Mouse (Mus musculus) forebrain, embryonic 11.5 days (tissue): ENCODE data around the gene Capn9. TPM values are rescaled to one million over a fixed set of nuclear protein-coding genes. Genes with fewer than 3 reads are reported as not detected.

Experiments used
- ATAC-seq: fragments of 200-750 bp; cut with Nextera tagmentation; replicated peaks from 2 replicates; pipeline ENCODE4 v1.8.0; 2017; ENCODE audit warnings: moderate TSS enrichment; ENCODE audit not compliant: low FRiP score
- DNase-seq: peaks from one replicate; pipeline ENCODE4 v3.0.0-alpha.2; 2017; ENCODE audit warnings: low spot score
- H3K27ac ChIP-seq: fragments of 300-500 bp; sonication (generic); 2 replicates; pipeline ENCODE4 v1.5.1; 2014; ENCODE audit warnings: low read depth, low read length
- H3K27me3 ChIP-seq: fragments of 300-500 bp; sonication (generic); 2 replicates; pipeline ENCODE4 v1.6.1; 2014; ENCODE audit warnings: mild to moderate bottlenecking, low read length, mixed read lengths; ENCODE audit not compliant: control insufficient read depth, insufficient read depth
- H3K36me3 ChIP-seq: fragments of 300-500 bp; sonication (generic); 2 replicates; pipeline ENCODE4 v1.6.1; 2014; ENCODE audit warnings: mild to moderate bottlenecking, low read length, moderate library complexity, mixed read lengths; ENCODE audit not compliant: control insufficient read depth, insufficient read depth
- H3K4me1 ChIP-seq: fragments of 300-500 bp; sonication (generic); replicated peaks from 2 replicates; pipeline ENCODE4 v1.6.1; 2014; ENCODE audit warnings: low read length, mixed read lengths; ENCODE audit not compliant: control insufficient read depth, insufficient read depth
- H3K4me2 ChIP-seq: fragments of 300-500 bp; sonication (generic); 2 replicates; pipeline ENCODE4 v1.6.1; 2014; ENCODE audit warnings: low read depth, mild to moderate bottlenecking, low read length, moderate library complexity, mixed read lengths; ENCODE audit not compliant: severe bottlenecking
- H3K4me3 ChIP-seq: fragments of 300-500 bp; sonication (generic); 2 replicates; pipeline ENCODE4 v1.5.1; 2014; ENCODE audit warnings: low read depth, low read length
- H3K9ac ChIP-seq: fragments of 300-500 bp; sonication (generic); 2 replicates; pipeline ENCODE4 v1.6.1; 2014; ENCODE audit warnings: low read length
- H3K9me3 ChIP-seq: fragments of 300-500 bp; sonication (generic); 2 replicates; pipeline ENCODE4 v1.6.1; 2016; ENCODE audit warnings: low read length, mixed read lengths; ENCODE audit not compliant: control insufficient read depth
- WGBS: fragments of 180-500 bp; shearing (Covaris S2); extraction: QIAGEN DNeasy Blood & Tissue Kit; methylation state at CpG from one replicate; pipeline ENCODE4 v1.1.7; 2014; 5-methylcytosine and 5-hydroxymethylcytosine counted together
- polyA plus RNA-seq: library from polyadenylated mRNA; unstranded; fragments of >200 nt; fragmentation: Nextera tagmentation; extraction: Ambion mirVana; gene quantifications from 2 replicates; pipeline ENCODE4 v1.2.1, GENCODE M21; 2014

Gene Capn9
- polyA plus RNA-seq, 1 experiment from 2014 or later = not detected

GRCm38 (mm10) chr8:124543272-124543671, 32.6 kb upstream of the Capn9 start:
- Histone ChIP-seq H3K27ac (no peak overlapping the region), H3K9me3 (no peaks in the 10 kb centered on the region), H3K4me3 (no peak overlapping the region), H3K36me3 (peaks cover 4% of the 10 kb centered on the region; the same call in 1 of the 2 replicates), H3K9ac (no peak overlapping the region), H3K27me3 (no peaks in the 10 kb centered on the region), H3K4me2 (no peak overlapping the region), H3K4me1 (no peaks in the 10 kb centered on the region)
- DNase-seq (no peak), ATAC-seq (no peak)
- WGBS = 97% methylated on average over 5 of the region's 5 CpGs

DNA sequence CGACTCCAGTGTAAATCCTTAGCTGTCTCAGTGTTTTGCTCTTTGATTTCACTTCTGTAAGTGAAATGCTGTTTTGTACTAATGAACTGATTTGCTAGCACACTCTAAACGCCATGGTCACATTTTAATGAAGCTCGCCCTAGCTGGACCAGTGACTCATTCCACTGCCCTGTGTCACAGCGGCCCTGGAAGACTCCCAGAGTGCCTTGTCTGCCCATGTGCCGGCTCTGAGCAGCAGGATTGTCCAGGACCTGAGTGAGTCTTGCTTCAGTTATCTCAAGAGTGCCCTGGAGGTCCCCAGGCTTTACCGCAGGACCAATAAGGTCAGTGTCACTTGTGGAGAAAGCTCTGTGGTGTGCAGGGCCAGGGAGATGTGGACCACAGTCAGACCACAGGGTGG, 29.5 kb upstream of the Capn9 start:
- Histone ChIP-seq H3K4me3 (no peak overlapping the region), H3K4me2 (no peak overlapping the region), H3K4me1 (no peaks in the 10 kb centered on the region), H3K27me3 (no peaks in the 10 kb centered on the region), H3K27ac (no peak overlapping the region), H3K9ac (no peak overlapping the region), H3K9me3 (no peaks in the 10 kb centered on the region), H3K36me3 (peaks cover 1% of the 10 kb centered on the region; the same call in 1 of the 2 replicates)
- DNase-seq = no peak
- ATAC-seq = no peak
- WGBS = 93% methylated on average over 6 of the region's 6 CpGs

DNA sequence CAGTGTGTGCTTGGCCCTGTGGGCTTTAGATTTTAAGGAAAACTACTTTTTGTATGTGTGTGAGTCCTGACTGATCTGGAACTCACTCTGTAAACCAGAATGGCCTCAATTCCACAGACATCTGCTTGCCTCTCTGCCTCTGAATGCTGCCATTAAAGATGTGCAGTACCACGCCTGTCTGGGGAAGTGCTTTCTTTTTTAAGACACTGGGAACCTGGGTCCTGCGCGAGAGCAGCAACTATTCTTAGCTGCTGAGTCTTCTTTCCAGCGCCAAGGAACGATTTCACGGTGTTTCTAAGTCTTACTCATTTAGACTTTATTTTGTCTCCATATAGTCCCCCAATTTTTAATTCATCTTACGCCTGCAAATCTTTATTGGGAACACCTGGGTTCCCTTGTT, 29.1 kb upstream of the Capn9 start:
- H3K36me3 ChIP-seq = no peaks in the 10 kb centered on the region; the same call in 1 of the 2 replicates
- no peak for DNase-seq
- WGBS = 91% methylated on average over 7 of the region's 7 CpGs

GRCm38 (mm10) chr8:124547269-124547668, 28.6 kb upstream of the Capn9 start:
- no peaks in the 10 kb centered on the region; the same call in 1 of the 2 replicates for H3K36me3 ChIP-seq
- H3K4me2 ChIP-seq = no peak overlapping the region
- WGBS = 84% methylated on average over 11 of the region's 11 CpGs
- DNase-seq = no peak
- H3K27me3 ChIP-seq = no peaks in the 10 kb centered on the region
- H3K4me1 ChIP-seq = no peaks in the 10 kb centered on the region
- no peak for ATAC-seq
- H3K9me3 ChIP-seq = no peaks in the 10 kb centered on the region
- H3K4me3 ChIP-seq = no peak overlapping the region
- H3K27ac ChIP-seq = no peak overlapping the region
- no peak overlapping the region for H3K9ac ChIP-seq

More for the DNA sequence above, 29.1 kb upstream of the Capn9 start:
- Histone ChIP-seq H3K27me3 (no peaks in the 10 kb centered on the region), H3K4me2 (no peak overlapping the region), H3K4me1 (no peaks in the 10 kb centered on the region), H3K9me3 (no peaks in the 10 kb centered on the region), H3K27ac (no peak overlapping the region), H3K9ac (no peak overlapping the region), H3K4me3 (no peak overlapping the region)
- ATAC-seq = no peak

GRCm38 (mm10) chr8:124548187-124548586, 27.7 kb upstream of the Capn9 start:
- Histone ChIP-seq H3K4me3 (no peak overlapping the region), H3K4me1 (no peaks in the 10 kb centered on the region), H3K27me3 (no peaks in the 10 kb centered on the region), H3K4me2 (no peak overlapping the region), H3K27ac (no peak overlapping the region), H3K9me3 (no peaks in the 10 kb centered on the region), H3K36me3 (no peaks in the 10 kb centered on the region; the same call in 1 of the 2 replicates), H3K9ac (no peak overlapping the region)
- no peak for DNase-seq
- WGBS = 92% methylated on average over 1 of the region's 1 CpGs
- ATAC-seq = no peak

- Histone ChIP-seq H3K9me3 (no peaks in the 10 kb centered on the region), H3K4me1 (no peaks in the 10 kb centered on the region), H3K4me2 (no peak overlapping the region), H3K27me3 (no peaks in the 10 kb centered on the region), H3K36me3 (no peaks in the 10 kb centered on the region; the same call in 1 of the 2 replicates), H3K27ac (no peak overlapping the region), H3K4me3 (no peak overlapping the region), H3K9ac (no peak overlapping the region)
- DNase-seq (no peak), ATAC-seq (no peak)
- 92% methylated on average over 15 of the region's 15 CpGs for WGBS
Measured at GRCm38 (mm10) chr8:124551011-124551661, 24.8 kb upstream of the Capn9 start.

DNA sequence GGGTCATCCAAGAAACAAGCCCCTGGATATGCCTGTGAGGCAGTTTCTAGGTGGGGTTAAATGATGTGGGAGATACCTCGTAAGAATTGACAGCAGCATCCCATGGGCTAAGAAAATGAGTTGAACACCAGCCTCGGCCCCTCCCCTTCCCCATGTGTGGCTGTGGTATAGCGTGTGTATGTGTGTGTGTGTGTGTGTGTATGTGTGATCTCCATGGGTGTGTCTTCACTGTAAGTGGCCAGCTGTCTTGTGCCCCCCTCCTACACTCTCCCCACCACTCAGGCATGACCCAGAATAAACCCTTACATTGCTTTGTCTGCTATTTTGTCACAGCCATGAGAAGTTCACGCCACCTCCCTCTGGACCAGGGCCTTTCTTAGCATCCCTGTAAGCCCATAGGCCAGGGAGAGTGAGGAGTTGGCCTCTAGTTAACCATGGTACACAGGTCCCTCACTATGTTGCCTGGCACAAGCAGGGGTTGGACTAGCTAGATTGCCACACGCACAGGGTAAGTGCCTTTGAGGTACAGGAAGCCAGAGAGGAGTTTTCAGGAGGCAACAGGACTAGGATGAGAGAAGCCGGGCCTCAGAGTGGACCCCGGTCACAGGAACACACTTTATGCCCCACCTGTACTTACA, 20.7 kb upstream of the Capn9 start:
- no peak overlapping the region for H3K27ac ChIP-seq
- H3K4me3 ChIP-seq = no peak overlapping the region
- WGBS = 85% methylated on average over 7 of the region's 7 CpGs
- H3K4me1 ChIP-seq = no peaks in the 10 kb centered on the region
- DNase-seq = no peak
- H3K9ac ChIP-seq = no peak overlapping the region
- H3K4me2 ChIP-seq = no peak overlapping the region
- no peaks in the 10 kb centered on the region for H3K9me3 ChIP-seq
- H3K36me3 ChIP-seq = no peaks in the 10 kb centered on the region; the same call in 1 of the 2 replicates
- H3K27me3 ChIP-seq = no peaks in the 10 kb centered on the region
- ATAC-seq = no peak

- no peak overlapping the region for H3K27ac ChIP-seq
- H3K4me2 ChIP-seq = no peak overlapping the region
- H3K9ac ChIP-seq = no peak overlapping the region
- ATAC-seq (no peak), DNase-seq (no peak)
- WGBS = 86% methylated on average over 7 of the region's 7 CpGs
- no peaks in the 10 kb centered on the region for H3K4me1 ChIP-seq
- no peak overlapping the region for H3K4me3 ChIP-seq
- no peaks in the 10 kb centered on the region for H3K9me3 ChIP-seq
- H3K36me3 ChIP-seq = no peaks in the 10 kb centered on the region; the same call in 1 of the 2 replicates
- no peaks in the 10 kb centered on the region for H3K27me3 ChIP-seq
Measured at GRCm38 (mm10) chr8:124556164-124556563, 19.7 kb upstream of the Capn9 start.

- Histone ChIP-seq H3K27ac (no peak overlapping the region), H3K9ac (no peak overlapping the region), H3K27me3 (no peaks in the 10 kb centered on the region), H3K4me1 (no peaks in the 10 kb centered on the region), H3K36me3 (no peaks in the 10 kb centered on the region; the same call in 1 of the 2 replicates), H3K9me3 (no peaks in the 10 kb centered on the region), H3K4me2 (no peak overlapping the region), H3K4me3 (no peak overlapping the region)
- 65% methylated on average over 13 of the region's 13 CpGs for WGBS
- no peak for DNase-seq
- no peak for ATAC-seq
Measured at GRCm38 (mm10) chr8:124556658-124557057, 19.3 kb upstream of the Capn9 start.
